Mouse (Mus musculus) spleen, adult 2 months (tissue): ENCODE measurements around the gene Wdfy3.

ENCODE experiments used
- CTCF ChIP-seq: fragments of 200-500 bp; IDR thresholded peaks from 2 replicates; pipeline ENCODE4 v1.5.1; 2011; ENCODE audit warnings: mild to moderate bottlenecking, inconsistent platforms; ENCODE audit not compliant: insufficient read depth, insufficient read length, insufficient replicate concordance; ENCODE audit errors: extremely low read depth
- POLR2A ChIP-seq: fragments of 200-500 bp; IDR thresholded peaks from 2 replicates; pipeline ENCODE4 v1.6.1; 2011; ENCODE audit warnings: low read depth, low read length, inconsistent platforms

DNA sequence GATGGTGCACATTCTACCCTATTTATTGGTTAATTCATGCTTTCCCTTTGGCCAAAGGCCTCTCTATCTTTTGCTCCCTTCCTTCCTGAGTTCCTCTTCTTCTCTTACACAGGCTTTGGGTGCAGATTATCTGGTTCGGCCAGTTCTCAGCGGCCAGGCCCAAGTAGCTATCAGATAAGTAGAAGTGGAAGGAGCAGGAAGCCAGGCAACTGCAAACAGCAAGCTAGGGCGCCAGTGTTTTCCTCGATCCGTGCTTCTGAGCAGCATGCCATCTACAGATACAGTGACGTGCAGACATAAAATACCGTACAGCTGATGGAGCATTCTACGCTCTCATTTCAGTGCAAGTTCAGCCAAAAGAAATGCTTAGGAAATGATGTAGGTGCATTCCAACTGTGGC, 24.5 kb downstream of the Wdfy3 start:
- TF ChIP-seq CTCF (no peak), POLR2A (no peak)
